Mouse (Mus musculus) lung, postnatal 0 days (tissue): ENCODE measurements at regions not wholly inside any gene's neighbourhood (a gene's known extent, or its start where the extent isn't known, plus 50 kb on each side); places are given as distances from the start of the nearest gene placed in this dataset.

Experiments used
- CTCF ChIP-seq: IDR thresholded peaks from 2 replicates; pipeline ENCODE4 v1.5.1; 2016; ENCODE audit warnings: antibody characterized with exemption, mild to moderate bottlenecking
- EP300 ChIP-seq: IDR thresholded peaks from 2 replicates; pipeline ENCODE4 v1.6.1; 2016; ENCODE audit warnings: antibody characterized with exemption, mild to moderate bottlenecking, control low read depth

- TF ChIP-seq CTCF (no peak), EP300 (no peak)
Measured at GRCm38 (mm10) chr12:9227901-9228300, 198.1 kb downstream of the Ttc32 start.
